Mouse (Mus musculus): ENCODE data around the gene Ntrk3.

The Ntrk3 gene

GRCm38 (mm10) chr7:78579461-78580234 is 158.2 kb downstream of the Ntrk3 start:
- peak; percentile 69 for DNase-seq (ENCODE audit: low read depth, low spot score)

GRCm38 (mm10) chr7:78578461-78579359 is 159.1 kb downstream of the Ntrk3 start:
- DNase-seq (ENCODE audit: low read depth, low spot score), result peak; percentile 44

- peak; percentile 58 for DNase-seq (ENCODE audit: low read depth, low spot score)
These were observed 159.7 kb downstream of the Ntrk3 start for GRCm38 (mm10) chr7:78578111-78578460.

GRCm38 (mm10) chr7:78577462-78578110 is 160.2 kb downstream of the Ntrk3 start:
- peak; percentile 48 for DNase-seq (ENCODE audit: low read depth, low spot score)

- peak; percentile 38 for DNase-seq (ENCODE audit: low read depth, low spot score)
These were observed 160.9 kb downstream of the Ntrk3 start for GRCm38 (mm10) chr7:78576706-78577461.

- DNase-seq (ENCODE audit: low read depth, low spot score), result no peak
These were observed 161.6 kb downstream of the Ntrk3 start for GRCm38 (mm10) chr7:78576169-78576568.

GRCm38 (mm10) chr7:78575556-78575955 is 162.3 kb downstream of the Ntrk3 start:
- DNase-seq (ENCODE audit: low read depth, low spot score), result no peak

- no peak for DNase-seq (ENCODE audit: low read depth, low spot score)
These were observed 166.6 kb downstream of the Ntrk3 start for GRCm38 (mm10) chr7:78571196-78571595.

- no peak for DNase-seq (ENCODE audit: low read depth, low spot score)
These were observed 168.6 kb downstream of the Ntrk3 start for GRCm38 (mm10) chr7:78569255-78569618.

- peak; percentile 85 for DNase-seq (ENCODE audit: low read depth, low spot score)
These were observed 169.2 kb downstream of the Ntrk3 start for GRCm38 (mm10) chr7:78568411-78569254.

- peak; percentile 55 for DNase-seq (ENCODE audit: low read depth, low spot score)
These were observed 171.2 kb downstream of the Ntrk3 start for GRCm38 (mm10) chr7:78566617-78567016.

- no peak for DNase-seq (ENCODE audit: low read depth, low spot score)
These were observed 172.4 kb downstream of the Ntrk3 start for GRCm38 (mm10) chr7:78565386-78565785.

- no peak for DNase-seq (ENCODE audit: low read depth, low spot score)
These were observed 179.3 kb downstream of the Ntrk3 start for GRCm38 (mm10) chr7:78558503-78558902.

- DNase-seq (ENCODE audit: low read depth, low spot score), result no peak
These were observed 182.3 kb downstream of the Ntrk3 start for GRCm38 (mm10) chr7:78555532-78555931.

- no peak for DNase-seq (ENCODE audit: low read depth, low spot score)
These were observed 188.4 kb downstream of the Ntrk3 start for GRCm38 (mm10) chr7:78549461-78549860.

- DNase-seq (ENCODE audit: low read depth, low spot score), result no peak
These were observed 189.1 kb downstream of the Ntrk3 start for GRCm38 (mm10) chr7:78548721-78549120.

- DNase-seq (ENCODE audit: low read depth, low spot score), result no peak
These were observed 191.3 kb downstream of the Ntrk3 start for GRCm38 (mm10) chr7:78546551-78546950.

GRCm38 (mm10) chr7:78542468-78542867 is 195.3 kb downstream of the Ntrk3 start:
- DNase-seq (ENCODE audit: low read depth, low spot score), result no peak

GRCm38 (mm10) chr7:78530286-78530685 is 207.5 kb downstream of the Ntrk3 start:
- DNase-seq (ENCODE audit: low read depth, low spot score), result peak; percentile 6

- DNase-seq (ENCODE audit: low read depth, low spot score), result no peak
These were observed 209.8 kb downstream of the Ntrk3 start for GRCm38 (mm10) chr7:78528008-78528407.

GRCm38 (mm10) chr7:78527564-78527963 is 210.2 kb downstream of the Ntrk3 start:
- DNase-seq (ENCODE audit: low read depth, low spot score), result no peak

All from ES-CJ7 (cell line).